Mouse (Mus musculus) E14TG2a.4 (cell line): ENCODE data around the gene Pik3cb.

Experiments used
- CTCF ChIP-seq: conservative IDR thresholded peaks from 2 replicates; pipeline ENCODE4 v1.5.1; 2014; ENCODE audit warnings: low read length
- NANOG ChIP-seq: IDR thresholded peaks from 2 replicates; pipeline ENCODE4 v1.6.1; 2014; ENCODE audit warnings: borderline replicate concordance, low read length, mixed read lengths

- TF ChIP-seq CTCF: no peak
- TF ChIP-seq NANOG: no peak
These were observed 5.3 kb upstream of the Pik3cb start for GRCm38 (mm10) chr9:99145756-99146155.
